Mouse (Mus musculus) lung, postnatal 0 days (tissue): ENCODE results near the gene Rad51b. TPM values are rescaled to one million over a fixed set of nuclear protein-coding genes. Genes with fewer than 3 reads are reported as not detected.

Experiments
- ATAC-seq: fragments of 200-750 bp; cut with Nextera tagmentation; 2 replicates; pipeline ENCODE4 v1.8.0; 2017; ENCODE audit warnings: moderate library complexity
- DNase-seq: peaks from one replicate; pipeline ENCODE4 v3.0.0-alpha.2; 2016; ENCODE audit warnings: low spot score
- H3K27ac ChIP-seq: fragments of 300-500 bp; sonication (generic); 2 replicates; pipeline ENCODE4 v1.5.1; 2014; ENCODE audit warnings: antibody characterized with exemption, mild to moderate bottlenecking, low read length, mixed read lengths
- H3K27me3 ChIP-seq: fragments of 300-500 bp; sonication (generic); replicated peaks from 2 replicates; pipeline ENCODE4 v1.6.1; 2014; ENCODE audit warnings: low read length, mixed read lengths; ENCODE audit not compliant: insufficient read depth
- H3K36me3 ChIP-seq: fragments of 300-500 bp; sonication (generic); 2 replicates; pipeline ENCODE4 v1.6.1; 2014; ENCODE audit warnings: low read length, mixed read lengths; ENCODE audit not compliant: insufficient read depth
- H3K4me1 ChIP-seq: fragments of 300-500 bp; sonication (generic); 2 replicates; pipeline ENCODE4 v1.6.1; 2014; ENCODE audit warnings: antibody characterized with exemption, low read depth, low read length, mixed read lengths; ENCODE audit not compliant: insufficient read depth
- H3K4me2 ChIP-seq: fragments of 300-500 bp; sonication (generic); replicated peaks from 2 replicates; pipeline ENCODE4 v1.6.1; 2014; ENCODE audit warnings: low read depth, mild to moderate bottlenecking, low read length, moderate library complexity, mixed read lengths
- H3K4me3 ChIP-seq: fragments of 300-500 bp; sonication (generic); 2 replicates; pipeline ENCODE4 v1.5.1; 2014; ENCODE audit warnings: low read depth, low read length
- H3K9ac ChIP-seq: fragments of 300-500 bp; sonication (generic); replicated peaks from 2 replicates; pipeline ENCODE4 v1.6.1; 2014; ENCODE audit warnings: low read depth, mild to moderate bottlenecking
- H3K9me3 ChIP-seq: fragments of 300-500 bp; sonication (generic); 2 replicates; pipeline ENCODE4 v1.6.1; 2016; ENCODE audit warnings: low read length, mixed read lengths
- CTCF ChIP-seq: IDR thresholded peaks from 2 replicates; pipeline ENCODE4 v1.5.1; 2016; ENCODE audit warnings: antibody characterized with exemption, mild to moderate bottlenecking
- EP300 ChIP-seq: IDR thresholded peaks from 2 replicates; pipeline ENCODE4 v1.6.1; 2016; ENCODE audit warnings: antibody characterized with exemption, mild to moderate bottlenecking, control low read depth
- WGBS: fragments of 180-500 bp; shearing (Covaris S2); extraction: QIAGEN DNeasy Blood & Tissue Kit; methylation state at CpG from one replicate; pipeline ENCODE4 v1.1.7; 2014; 5-methylcytosine and 5-hydroxymethylcytosine counted together
- polyA plus RNA-seq: library from polyadenylated mRNA; unstranded; fragments of >200 nt; fragmentation: Nextera tagmentation; extraction: Ambion mirVana; gene quantifications from 2 replicates; pipeline ENCODE4 v1.2.1, GENCODE M21; 2015

Gene Rad51b
- polyA plus RNA-seq, 1 experiment from 2014 or later: 1.3 TPM

DNA sequence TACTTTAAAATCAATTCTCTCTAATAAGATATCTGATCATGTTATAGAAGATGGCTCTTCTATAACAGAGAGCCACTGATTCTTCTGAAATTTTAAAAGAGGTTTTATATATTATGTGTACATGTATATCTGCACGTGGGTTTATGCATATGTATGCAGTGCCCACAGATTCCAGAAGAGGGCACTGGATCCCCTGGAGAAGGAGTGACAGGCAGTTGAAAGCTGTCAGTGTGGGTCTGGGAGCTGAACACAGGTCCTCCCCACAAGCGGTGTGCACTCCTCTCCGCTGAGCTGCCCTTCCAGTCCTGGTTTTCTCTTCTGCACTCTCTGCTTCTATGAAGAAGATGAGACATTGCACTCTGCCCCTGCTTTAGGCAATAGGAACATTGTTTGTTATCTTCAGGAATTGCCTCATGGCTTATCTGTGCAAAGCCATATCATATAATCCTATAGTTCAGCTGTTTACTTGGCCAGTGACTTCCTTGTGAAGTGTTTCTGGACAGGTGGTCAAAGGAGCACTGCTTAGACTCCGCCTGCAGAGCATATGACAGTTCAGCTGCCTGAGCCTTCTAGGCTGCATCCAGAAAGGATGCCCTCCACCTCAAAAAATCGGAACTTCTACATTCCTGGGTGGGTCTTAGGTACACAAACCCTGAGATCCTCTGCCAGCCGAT lies 485.5 kb downstream of the Rad51b start:
- Histone ChIP-seq H3K27ac (no peak overlapping the region), H3K4me1 (0 out of 2 replicates have a peak, but pooled peaks cover 5% of the 10 kb centered on the region), H3K4me3 (no peak overlapping the region), H3K9ac (no peak overlapping the region), H3K27me3 (no peaks in the 10 kb centered on the region), H3K36me3 (no peaks in the 10 kb centered on the region), H3K4me2 (no peak overlapping the region), H3K9me3 (no peaks in the 10 kb centered on the region)
- DNase-seq (no peak), ATAC-seq (no peak)
- TF ChIP-seq EP300 (no peak), CTCF (peak; percentile 40)
- 85% methylated on average over 6 of the region's 6 CpGs for WGBS

DNA sequence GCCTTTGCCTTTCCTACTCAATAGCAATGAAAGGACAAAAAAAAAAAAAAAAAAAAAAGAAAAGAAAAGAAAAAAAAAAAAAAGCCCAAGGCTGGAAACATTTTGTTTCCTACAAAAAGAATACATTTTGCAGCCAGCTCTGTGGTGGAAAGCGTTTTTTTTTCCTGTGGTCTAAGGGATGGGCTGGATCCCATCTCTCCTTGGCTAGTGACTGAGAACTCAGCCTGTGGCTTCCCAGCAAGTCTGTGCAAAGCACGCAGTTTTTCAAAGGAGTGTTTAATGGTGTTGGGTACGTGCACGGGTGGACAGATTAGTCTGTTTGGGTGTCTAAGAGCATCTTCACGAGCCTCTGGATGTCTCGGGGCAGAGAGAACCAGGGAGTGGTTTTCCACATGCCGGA lies 487.1 kb downstream of the Rad51b start:
- Histone ChIP-seq H3K9ac (no peak overlapping the region), H3K27me3 (no peaks in the 10 kb centered on the region), H3K27ac (no peak overlapping the region), H3K4me3 (no peak overlapping the region), H3K4me2 (no peak overlapping the region), H3K36me3 (no peaks in the 10 kb centered on the region), H3K9me3 (no peaks in the 10 kb centered on the region), H3K4me1 (0 out of 2 replicates have a peak, but pooled peaks cover 5% of the 10 kb centered on the region)
- TF ChIP-seq CTCF (no peak), EP300 (no peak)
- 82% methylated on average over 7 of the region's 7 CpGs for WGBS
- ATAC-seq (no peak), DNase-seq (no peak)

DNA sequence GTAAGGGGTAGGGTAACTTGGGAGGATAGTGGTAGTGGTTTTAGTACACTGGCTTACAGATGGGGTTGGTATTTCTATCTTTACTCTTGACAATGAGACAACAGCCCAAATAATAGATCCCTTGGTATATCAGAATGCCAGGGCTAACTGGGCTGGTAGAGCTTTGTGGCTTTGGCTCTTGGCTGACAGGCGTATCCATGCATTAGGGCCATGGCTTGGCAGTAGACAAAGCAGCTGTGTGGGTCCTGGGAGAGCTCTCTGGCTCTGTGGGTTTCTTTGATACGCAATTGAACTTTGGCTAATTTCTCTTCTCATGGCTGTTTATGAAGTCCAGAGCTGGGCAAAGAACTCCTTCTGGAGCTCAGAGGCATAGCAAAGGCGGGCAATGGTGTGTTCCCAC lies 488.6 kb downstream of the Rad51b start:
- no peak overlapping the region for H3K27ac ChIP-seq
- ATAC-seq: no peak
- no peak for DNase-seq
- H3K9ac ChIP-seq: no peak overlapping the region
- H3K9me3 ChIP-seq: no peaks in the 10 kb centered on the region
- no peak overlapping the region for H3K4me2 ChIP-seq
- WGBS: 95% methylated on average over 3 of the region's 3 CpGs
- no peaks in the 10 kb centered on the region for H3K27me3 ChIP-seq
- H3K4me3 ChIP-seq: no peak overlapping the region
- TF ChIP-seq CTCF (no peak), EP300 (no peak)
- H3K36me3 ChIP-seq: no peaks in the 10 kb centered on the region
- H3K4me1 ChIP-seq: 0 out of 2 replicates have a peak, but pooled peaks cover 5% of the 10 kb centered on the region

DNA sequence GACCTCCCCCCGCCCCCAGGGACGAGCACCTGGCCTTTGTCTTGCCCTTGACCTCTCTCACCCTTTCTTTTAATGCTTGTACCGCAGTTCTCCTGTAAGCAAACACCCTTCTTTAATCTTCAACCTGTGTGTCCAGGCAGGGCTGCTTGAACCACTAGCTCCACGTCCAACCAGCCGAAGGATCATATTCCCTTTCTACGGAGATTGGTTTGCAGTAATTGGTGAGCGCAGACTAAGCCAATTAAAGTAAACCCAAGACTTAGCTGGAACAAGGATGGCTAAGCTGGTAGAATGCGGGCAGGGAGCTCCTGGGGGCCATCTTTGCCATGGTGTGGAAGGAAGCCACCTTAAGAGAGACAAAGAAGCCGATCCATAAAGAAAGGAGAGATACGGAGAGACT lies 490.5 kb downstream of the Rad51b start:
- Histone ChIP-seq H3K4me2 (no peak overlapping the region), H3K9ac (no peak overlapping the region), H3K27me3 (no peaks in the 10 kb centered on the region), H3K36me3 (no peaks in the 10 kb centered on the region), H3K4me1 (0 out of 2 replicates have a peak, but pooled peaks cover 5% of the 10 kb centered on the region), H3K27ac (peak overlapping the region; percentile 72), H3K9me3 (no peaks in the 10 kb centered on the region), H3K4me3 (no peak overlapping the region)
- 83% methylated on average over 10 of the region's 10 CpGs for whole genome bisulfite sequencing
- ATAC-seq (no peak), DNase-seq (no peak)
- TF ChIP-seq EP300 (no peak), CTCF (no peak)

DNA sequence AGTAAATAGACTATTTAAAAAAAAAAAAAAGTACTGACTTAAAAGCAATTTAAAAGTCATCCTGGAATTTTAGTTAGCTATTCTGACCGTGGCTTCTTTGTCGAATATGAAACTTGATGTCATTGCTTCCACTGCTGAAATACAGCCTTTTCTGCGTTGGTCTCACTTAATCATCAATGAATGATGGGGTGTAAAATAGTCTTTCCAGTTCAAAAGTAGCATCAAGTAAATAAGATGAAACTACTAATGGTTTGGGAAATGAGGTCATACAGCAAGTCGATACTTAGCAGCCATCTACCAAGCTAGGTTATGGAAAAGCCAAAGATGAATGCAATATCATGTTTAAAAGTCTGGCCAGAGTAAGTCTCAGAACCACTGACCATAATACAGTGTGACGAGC lies 491.3 kb downstream of the Rad51b start:
- no peak overlapping the region for H3K4me3 ChIP-seq
- no peaks in the 10 kb centered on the region for H3K36me3 ChIP-seq
- H3K27ac ChIP-seq: peak overlapping the region; percentile 67; the same call in 1 of the 2 replicates
- no peak overlapping the region for H3K4me2 ChIP-seq
- ATAC-seq (peak; percentile 74), DNase-seq (peak; percentile 78)
- peak; percentile 86 for TF ChIP-seq EP300
- TF ChIP-seq CTCF: no peak
- H3K4me1 ChIP-seq: 0 out of 2 replicates have a peak, but pooled peaks cover 5% of the 10 kb centered on the region
- no peaks in the 10 kb centered on the region for H3K27me3 ChIP-seq
- WGBS: 57% methylated on average over 5 of the region's 5 CpGs
- H3K9ac ChIP-seq: no peak overlapping the region
- H3K9me3 ChIP-seq: no peaks in the 10 kb centered on the region

DNA sequence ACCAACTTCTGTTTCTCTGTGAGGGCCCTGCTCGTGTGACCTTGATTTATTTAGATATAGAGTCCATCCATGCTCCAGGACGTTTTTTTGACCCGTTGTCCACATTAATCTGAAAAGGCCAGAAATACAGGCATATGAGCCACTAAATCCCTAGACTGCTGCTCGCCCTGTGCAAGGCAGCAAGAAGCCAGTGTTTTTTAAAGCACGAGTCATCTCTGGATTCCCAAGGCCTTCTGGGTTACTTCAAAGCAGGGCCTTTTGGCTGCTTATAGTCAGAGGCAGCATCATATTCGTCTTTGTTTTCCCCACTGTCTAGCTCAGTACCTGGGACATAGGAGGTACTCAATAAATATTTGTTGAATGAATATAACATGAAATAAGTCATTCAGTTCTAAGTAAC lies 492.4 kb downstream of the Rad51b start:
- Histone ChIP-seq H3K4me3 (no peak overlapping the region), H3K27me3 (no peaks in the 10 kb centered on the region), H3K9me3 (no peaks in the 10 kb centered on the region), H3K36me3 (no peaks in the 10 kb centered on the region), H3K27ac (peak overlapping the region; percentile 67; the same call in 1 of the 2 replicates), H3K9ac (no peak overlapping the region), H3K4me2 (no peak overlapping the region), H3K4me1 (0 out of 2 replicates have a peak, but pooled peaks cover 5% of the 10 kb centered on the region)
- ATAC-seq (no peak), DNase-seq (no peak)
- 78% methylated on average over 6 of the region's 6 CpGs for WGBS
- TF ChIP-seq EP300 (no peak), CTCF (no peak)
